Mouse (Mus musculus) E14TG2a.4 (cell line): Measurements from ENCODE around the gene Ddc.

Source experiments
- CTCF ChIP-seq: conservative IDR thresholded peaks from 2 replicates; pipeline ENCODE4 v1.5.1; 2014; ENCODE audit warnings: low read length
- NANOG ChIP-seq: IDR thresholded peaks from 2 replicates; pipeline ENCODE4 v1.6.1; 2014; ENCODE audit warnings: borderline replicate concordance, low read length, mixed read lengths
- POU5F1 ChIP-seq: IDR thresholded peaks from 2 replicates; pipeline ENCODE4 v1.6.1; 2014; ENCODE audit warnings: low read length, borderline replicate concordance

DNA sequence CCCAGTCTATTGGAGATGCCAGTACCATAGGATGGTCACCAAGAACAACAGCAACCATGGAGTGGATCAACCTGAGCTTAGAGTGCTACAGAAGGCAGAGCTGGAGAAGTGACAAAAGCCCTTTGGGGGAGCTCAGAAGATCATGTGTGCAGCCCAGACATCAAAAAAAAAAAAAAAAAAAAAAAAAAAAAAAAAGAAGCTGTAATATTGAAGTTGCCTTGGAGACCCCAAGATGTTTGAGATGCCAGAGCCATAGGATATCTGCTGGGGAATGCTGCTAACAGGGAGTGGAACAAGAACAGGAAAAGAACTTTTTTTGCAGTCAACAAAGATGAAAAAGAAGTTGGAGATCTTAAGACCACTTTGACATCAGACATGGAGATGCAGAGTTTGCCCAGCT is 7.6 kb upstream of the Ddc start:
- no peak for TF ChIP-seq CTCF
- TF ChIP-seq NANOG, result no peak
- no peak for TF ChIP-seq POU5F1
